Mouse (Mus musculus) lung, embryonic 14.5 days (tissue): ENCODE results near the gene R3hdml. TPM values are rescaled to one million over a fixed set of nuclear protein-coding genes. Genes with fewer than 3 reads are reported as not detected.

Experiments
- ATAC-seq: fragments of 200-750 bp; cut with Nextera tagmentation; 2 replicates; pipeline ENCODE4 v1.8.0; 2017; ENCODE audit warnings: mild to moderate bottlenecking, moderate TSS enrichment, moderate library complexity; ENCODE audit not compliant: insufficient read depth
- DNase-seq: peaks from one replicate; pipeline ENCODE4 v3.0.0-alpha.2; 2015
- H3K27ac ChIP-seq: fragments of 300-500 bp; sonication (generic); 2 replicates; pipeline ENCODE4 v1.5.1; 2014; ENCODE audit warnings: low read depth, mild to moderate bottlenecking, moderate library complexity
- H3K27me3 ChIP-seq: fragments of 300-500 bp; sonication (generic); 2 replicates; pipeline ENCODE4 v1.6.1; 2014; ENCODE audit warnings: low read length, control low read depth; ENCODE audit not compliant: insufficient read depth
- H3K36me3 ChIP-seq: fragments of 300-500 bp; sonication (generic); 2 replicates; pipeline ENCODE4 v1.6.1; 2014; ENCODE audit warnings: control low read depth; ENCODE audit not compliant: insufficient read depth
- H3K4me1 ChIP-seq: fragments of 300-500 bp; sonication (generic); 2 replicates; pipeline ENCODE4 v1.6.1; 2014; ENCODE audit warnings: antibody characterized with exemption, control low read depth; ENCODE audit not compliant: insufficient read depth
- H3K4me2 ChIP-seq: fragments of 300-500 bp; sonication (generic); 2 replicates; pipeline ENCODE4 v1.6.1; 2014; ENCODE audit warnings: mild to moderate bottlenecking
- H3K4me3 ChIP-seq: fragments of 300-500 bp; sonication (generic); 2 replicates; pipeline ENCODE4 v1.5.1; 2014; ENCODE audit warnings: low read depth, low read length
- H3K9ac ChIP-seq: fragments of 300-500 bp; sonication (generic); 2 replicates; pipeline ENCODE4 v1.6.1; 2014
- H3K9me3 ChIP-seq: fragments of 300-500 bp; sonication (generic); 2 replicates; pipeline ENCODE4 v1.6.1; 2016; ENCODE audit warnings: low read depth, low read length, control low read depth
- CTCF ChIP-seq: IDR thresholded peaks from 2 replicates; pipeline ENCODE4 v1.5.1; 2016; ENCODE audit warnings: antibody characterized with exemption, low read depth
- WGBS: fragments of 180-500 bp; shearing (Covaris S2); extraction: QIAGEN DNeasy Blood & Tissue Kit; methylation state at CpG from one replicate; pipeline ENCODE4 v1.1.7; 2014; 5-methylcytosine and 5-hydroxymethylcytosine counted together
- polyA plus RNA-seq: library from polyadenylated mRNA; unstranded; fragments of >200 nt; fragmentation: Nextera tagmentation; extraction: Ambion mirVana; gene quantifications from 2 replicates; pipeline ENCODE4 v1.2.1, GENCODE M21; 2014

R3hdml gene
- polyA plus RNA-seq, 1 experiment from 2014 or later, result not detected

GRCm38 (mm10) chr2:163471136-163471535 lies 21.0 kb upstream of the R3hdml start:
- Histone ChIP-seq H3K9me3 (no peaks in the 10 kb centered on the region), H3K27me3 (no peaks in the 10 kb centered on the region), H3K4me2 (peak overlapping the region; percentile 92), H3K9ac (peak overlapping the region; percentile 83; the same call in 1 of the 2 replicates), H3K36me3 (peaks cover 21% of the 10 kb centered on the region; the same call in 1 of the 2 replicates), H3K4me1 (peaks cover 8% of the 10 kb centered on the region; the same call in 1 of the 2 replicates), H3K4me3 (peak overlapping the region; percentile 86; the same call in 1 of the 2 replicates), H3K27ac (no peak overlapping the region)
- ATAC-seq (no peak), DNase-seq (no peak)
- 71% methylated on average over 3 of the region's 3 CpGs for WGBS
- no peak for TF ChIP-seq CTCF

DNA sequence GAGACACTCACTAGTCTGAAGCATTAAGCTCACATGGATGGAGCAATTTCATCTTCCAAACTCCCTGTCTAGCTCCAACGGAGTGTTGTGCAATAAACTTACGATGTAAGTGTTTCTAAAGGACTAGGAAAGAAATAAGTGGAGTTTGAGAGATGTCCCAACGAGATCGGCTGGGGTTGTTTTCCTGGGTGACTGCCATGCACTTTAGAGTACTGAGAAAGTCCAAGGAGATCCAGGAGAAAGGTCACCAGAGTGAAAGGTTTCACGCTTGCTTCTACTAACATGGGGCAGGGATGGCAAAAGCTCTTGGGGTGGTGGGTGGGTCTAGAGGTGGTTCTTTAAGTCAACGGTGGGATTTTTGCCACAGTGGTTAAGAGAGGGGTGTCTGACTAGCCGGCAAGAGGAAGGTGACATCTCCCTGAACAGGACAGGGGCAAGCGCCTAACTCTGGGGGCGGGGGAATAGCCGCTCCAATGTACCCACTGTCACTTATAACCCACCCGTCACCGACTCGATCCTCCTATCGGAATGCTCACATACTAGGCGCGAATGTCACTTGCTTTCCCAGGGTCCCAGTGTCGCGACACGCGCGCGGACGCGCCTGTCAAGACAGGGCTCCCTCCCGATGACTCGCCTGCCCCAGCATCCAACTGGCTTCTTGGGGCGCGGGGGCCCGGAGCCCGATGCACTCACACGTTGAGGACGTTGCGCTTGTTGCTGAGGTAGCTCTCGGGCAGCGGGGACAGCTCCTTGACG lies 20.2 kb upstream of the R3hdml start:
- Histone ChIP-seq H3K4me1 (peaks cover 8% of the 10 kb centered on the region; the same call in 1 of the 2 replicates), H3K27me3 (no peaks in the 10 kb centered on the region), H3K27ac (no peak overlapping the region), H3K9me3 (no peaks in the 10 kb centered on the region), H3K4me3 (peak overlapping the region; percentile 86), H3K4me2 (peak overlapping the region; percentile 92), H3K9ac (peak overlapping the region; percentile 83), H3K36me3 (peaks cover 21% of the 10 kb centered on the region; the same call in 1 of the 2 replicates)
- WGBS, result 3% methylated on average over 36 of the region's 36 CpGs
- no peak for TF ChIP-seq CTCF
- DNase-seq (peak; percentile 4), ATAC-seq (peak; percentile 68)

GRCm38 (mm10) chr2:163472466-163472851 lies 19.7 kb upstream of the R3hdml start, which contains the start of gene Fitm2:
Gene Fitm2, minus strand, starts transcription at chr2:163472629.
- H3K9me3 ChIP-seq, result no peaks in the 10 kb centered on the region
- DNase-seq, result peak; percentile 97
- H3K4me3 ChIP-seq, result peak within 1 kb of the TSS; percentile 86
- TF ChIP-seq CTCF, result peak; percentile 99
- WGBS, result under 1% methylated on average over 30 of the region's 30 CpGs
- H3K27me3 ChIP-seq, result no peaks in the 10 kb centered on the region
- H3K4me2 ChIP-seq, result peak within 1 kb of the TSS; percentile 92
- H3K9ac ChIP-seq, result peak within 1 kb of the TSS; percentile 83
- H3K4me1 ChIP-seq, result peaks cover 8% of the 10 kb centered on the region; the same call in 1 of the 2 replicates
- ATAC-seq, result peak; percentile 97
- H3K27ac ChIP-seq, result no peak within 1 kb of the TSS
- H3K36me3 ChIP-seq, result peaks cover 21% of the 10 kb centered on the region; the same call in 1 of the 2 replicates

DNA sequence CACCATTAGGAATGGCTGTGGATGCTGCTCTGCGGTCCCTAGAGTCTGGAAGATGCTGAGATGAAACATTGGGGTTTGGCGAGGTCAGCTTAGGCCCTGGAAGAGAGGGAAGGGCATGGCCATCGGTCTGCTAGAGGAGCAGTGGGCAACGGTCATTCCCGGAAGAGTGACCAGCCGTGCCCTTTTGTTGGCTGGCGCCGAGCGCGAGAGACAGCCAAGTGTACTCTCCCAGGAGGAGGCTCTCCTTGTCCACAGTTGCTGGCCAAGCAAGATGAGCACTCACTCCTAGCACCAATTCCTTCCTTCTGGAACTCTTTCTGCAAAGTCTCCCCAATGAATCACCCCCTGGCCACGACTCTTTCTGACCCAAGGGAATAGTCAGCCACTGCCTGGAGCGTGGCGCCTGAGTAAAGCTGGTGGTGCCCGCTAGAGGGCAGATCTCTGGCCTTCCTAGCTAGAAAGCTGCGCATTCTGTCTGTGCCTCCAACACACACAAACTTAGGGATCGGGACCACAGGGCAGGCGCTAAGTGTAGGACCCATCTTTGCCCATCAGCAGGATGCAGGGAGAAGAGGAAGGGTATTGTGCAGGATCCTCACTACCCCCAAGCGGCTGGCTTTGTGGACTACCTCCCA lies 11.8 kb upstream of the R3hdml start:
- H3K4me3 ChIP-seq, result no peak overlapping the region
- TF ChIP-seq CTCF, result peak; percentile 56
- ATAC-seq, result no peak
- H3K27ac ChIP-seq, result no peak overlapping the region
- H3K9me3 ChIP-seq, result no peaks in the 10 kb centered on the region
- H3K36me3 ChIP-seq, result no peaks in the 10 kb centered on the region
- peaks cover 25% of the 10 kb centered on the region for H3K27me3 ChIP-seq
- H3K4me1 ChIP-seq, result no peaks in the 10 kb centered on the region
- no peak overlapping the region; the same call in 1 of the 2 replicates for H3K9ac ChIP-seq
- no peak overlapping the region for H3K4me2 ChIP-seq
- 49% methylated on average over 18 of the region's 18 CpGs for WGBS
- DNase-seq, result peak; percentile 42

DNA sequence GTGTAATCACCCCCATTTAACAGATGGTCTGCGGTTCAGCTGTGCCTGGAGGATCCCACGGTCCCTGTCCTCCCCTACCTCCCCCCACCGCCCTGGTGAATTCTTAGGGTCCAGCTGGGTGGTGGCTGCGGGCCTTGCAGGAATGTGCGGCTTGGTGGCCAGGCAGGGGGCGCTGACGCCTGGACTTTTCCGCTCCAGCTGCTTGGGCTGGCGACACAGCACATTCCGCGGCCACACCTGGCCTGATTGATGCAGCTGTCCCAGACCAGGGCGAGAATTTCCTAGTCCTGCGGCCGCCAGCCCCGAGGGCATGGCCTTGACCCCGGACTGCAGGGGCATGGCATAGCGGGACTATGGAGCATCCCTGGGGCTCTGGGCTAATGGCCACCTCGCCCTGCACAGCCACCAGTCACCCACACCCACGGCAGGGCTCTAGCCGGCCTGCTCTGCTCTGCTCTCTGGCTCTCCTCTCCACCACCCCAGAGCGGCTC lies 10.5 kb upstream of the R3hdml start:
- Histone ChIP-seq H3K4me1 (no peaks in the 10 kb centered on the region), H3K36me3 (no peaks in the 10 kb centered on the region), H3K27ac (no peak overlapping the region), H3K9me3 (no peaks in the 10 kb centered on the region), H3K4me2 (peak overlapping the region; percentile 43), H3K9ac (no peak overlapping the region; the same call in 1 of the 2 replicates), H3K4me3 (peak overlapping the region; percentile 11; the same call in 1 of the 2 replicates), H3K27me3 (peaks cover 25% of the 10 kb centered on the region)
- TF ChIP-seq CTCF, result peak; percentile 47
- WGBS, result under 1% methylated on average over 21 of the region's 21 CpGs
- DNase-seq, result peak; percentile 21
- peak; percentile 47; the same call in 1 of the 2 replicates for ATAC-seq

GRCm38 (mm10) chr2:163487360-163487759 lies 4.8 kb upstream of the R3hdml start:
- no peak overlapping the region for H3K4me2 ChIP-seq
- H3K9ac ChIP-seq, result no peak overlapping the region
- TF ChIP-seq CTCF, result no peak
- WGBS, result 75% methylated on average over 3 of the region's 3 CpGs
- H3K9me3 ChIP-seq, result no peaks in the 10 kb centered on the region
- H3K36me3 ChIP-seq, result no peaks in the 10 kb centered on the region
- no peak overlapping the region for H3K4me3 ChIP-seq
- no peak for ATAC-seq
- no peak overlapping the region for H3K27ac ChIP-seq
- no peak for DNase-seq
- H3K4me1 ChIP-seq, result no peaks in the 10 kb centered on the region
- H3K27me3 ChIP-seq, result peaks cover 7% of the 10 kb centered on the region
